Mouse (Mus musculus) adrenal gland, adult 8-10 months (tissue): ENCODE data around the gene Cysrt1. TPM values are rescaled to one million over a fixed set of nuclear protein-coding genes. Genes with fewer than 3 reads are reported as not detected.
"Not testable (repeated sequence)": the region's sequence is repeated elsewhere in the genome, so short reads cannot be mapped to it uniquely, and the experiment has no call there.

Experiments
- DNase-seq: peaks from one replicate; pipeline ENCODE4 v3.0.0; 2022
- total RNA-seq, 4 experiments: library from RNA; stranded (reverse); gene quantifications; 2 replicates each; pipeline ENCODE4 v1.2.4; 2022

The Cysrt1 gene
- total RNA-seq, 4 experiments from 2014 or later, result not detected

- no peak for DNase-seq
These were observed 22.6 kb upstream of the Cysrt1 start for GRCm38 (mm10) chr2:25264851-25265250.

- DNase-seq, result no peak
These were observed 22.0 kb upstream of the Cysrt1 start for GRCm38 (mm10) chr2:25264286-25264660.

GRCm38 (mm10) chr2:25263623-25264285, 21.5 kb upstream of the Cysrt1 start:
- no peak for DNase-seq

- DNase-seq, result no peak
These were observed 20.8 kb upstream of the Cysrt1 start for GRCm38 (mm10) chr2:25262795-25263622.

GRCm38 (mm10) chr2:25262291-25262767, 20.1 kb upstream of the Cysrt1 start, which contains the start of gene Tprn:
Gene Tprn, plus strand, starts transcription at chr2:25262618.
- peak; percentile 95 for DNase-seq

GRCm38 (mm10) chr2:25261870-25262269, 19.6 kb upstream of the Cysrt1 start:
- no peak for DNase-seq

GRCm38 (mm10) chr2:25258887-25259286, 16.6 kb upstream of the Cysrt1 start:
- no peak for DNase-seq

GRCm38 (mm10) chr2:25257250-25257649, 15.0 kb upstream of the Cysrt1 start:
- DNase-seq, result not testable (repeated sequence)

- not testable (repeated sequence) for DNase-seq
These were observed 14.3 kb upstream of the Cysrt1 start for GRCm38 (mm10) chr2:25256443-25257109.

GRCm38 (mm10) chr2:25255284-25255779, 13.1 kb upstream of the Cysrt1 start, which contains the start of gene Tmem203:
Gene Tmem203, plus strand, starts transcription at chr2:25255439.
- peak; percentile 76 for DNase-seq

GRCm38 (mm10) chr2:25252331-25252730, 10.1 kb upstream of the Cysrt1 start:
- no peak for DNase-seq

- no peak for DNase-seq
These were observed 4.2 kb upstream of the Cysrt1 start, which contains the start of gene AL732309.1 for GRCm38 (mm10) chr2:25246183-25247072. Gene AL732309.1, minus strand, starts transcription at chr2:25246863.

- no peak for DNase-seq
These were observed 1.9 kb upstream of the Cysrt1 start for GRCm38 (mm10) chr2:25244144-25244543.

GRCm38 (mm10) chr2:25243342-25243741, 1.1 kb upstream of the Cysrt1 start:
- DNase-seq, result no peak

GRCm38 (mm10) chr2:25241438-25241775, 845 bp downstream of the Cysrt1 start:
- no peak for DNase-seq

GRCm38 (mm10) chr2:25240723-25241437, 1.4 kb downstream of the Cysrt1 start:
- peak; percentile 77 for DNase-seq

GRCm38 (mm10) chr2:25240310-25240709, 1.9 kb downstream of the Cysrt1 start:
- no peak for DNase-seq

- no peak for DNase-seq
These were observed 2.5 kb downstream of the Cysrt1 start for GRCm38 (mm10) chr2:25239766-25240165.

GRCm38 (mm10) chr2:25238106-25238505, 4.1 kb downstream of the Cysrt1 start:
- DNase-seq, result no peak

GRCm38 (mm10) chr2:25237522-25237921, 4.7 kb downstream of the Cysrt1 start:
- no peak for DNase-seq

GRCm38 (mm10) chr2:25236614-25237013, 5.6 kb downstream of the Cysrt1 start, which contains the start of gene Rnf224:
Gene Rnf224, minus strand, starts transcription at chr2:25236787.
- no peak for DNase-seq
